Mouse (Mus musculus): ENCODE results near the gene Actl7a. TPM values are rescaled to one million over a fixed set of nuclear protein-coding genes. Genes with fewer than 3 reads are reported as not detected.
A peak's percentile ranks its signal among the peaks of the same experiment; 100 is the strongest.

The Actl7a gene
- polyA plus RNA-seq (2015; fragmentation: Nextera tagmentation; extraction: Ambion mirVana), result not detected in 2 replicates

DNA sequence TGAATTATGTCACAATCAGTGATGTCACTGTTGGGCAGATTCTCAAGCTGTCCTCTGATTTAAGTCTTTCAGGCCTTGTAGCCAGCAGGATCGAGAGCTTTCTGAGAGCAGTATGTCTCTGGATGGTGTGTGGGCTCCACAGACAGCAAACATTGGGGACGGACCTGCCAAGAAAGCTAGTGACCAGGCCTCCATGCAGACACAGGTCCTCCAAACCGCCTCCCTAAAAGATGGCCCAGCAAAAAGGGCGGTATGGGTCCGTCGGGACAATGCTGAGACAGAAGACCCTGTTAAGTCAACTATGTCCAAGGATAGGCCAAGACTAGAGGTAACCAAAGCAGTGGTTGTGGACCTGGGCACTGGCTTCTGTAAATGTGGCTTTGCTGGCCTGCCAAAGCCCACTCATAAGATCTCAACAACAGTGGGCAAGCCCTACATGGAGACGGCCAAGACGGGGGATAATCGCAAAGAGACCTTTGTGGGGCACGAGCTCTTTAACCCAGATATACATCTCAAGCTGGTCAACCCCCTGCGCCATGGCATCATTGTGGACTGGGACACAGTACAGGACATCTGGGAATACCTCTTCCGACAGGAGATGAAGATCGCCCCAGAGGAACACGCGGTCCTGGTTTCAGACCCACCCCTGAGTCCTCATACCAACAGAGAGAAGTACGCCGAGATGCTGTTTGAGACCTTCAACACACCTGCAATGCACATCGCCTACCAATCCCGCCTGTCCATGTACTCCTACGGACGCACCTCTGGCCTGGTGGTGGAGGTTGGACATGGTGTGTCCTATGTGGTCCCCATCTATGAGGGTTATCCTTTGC, at the start of gene Actl7a:
Gene Actl7a, plus strand, starts transcription at position 51 of the 833 bp plus-strand sequence.
- no peak within 1 kb of the TSS for H3K9ac ChIP-seq

DNA sequence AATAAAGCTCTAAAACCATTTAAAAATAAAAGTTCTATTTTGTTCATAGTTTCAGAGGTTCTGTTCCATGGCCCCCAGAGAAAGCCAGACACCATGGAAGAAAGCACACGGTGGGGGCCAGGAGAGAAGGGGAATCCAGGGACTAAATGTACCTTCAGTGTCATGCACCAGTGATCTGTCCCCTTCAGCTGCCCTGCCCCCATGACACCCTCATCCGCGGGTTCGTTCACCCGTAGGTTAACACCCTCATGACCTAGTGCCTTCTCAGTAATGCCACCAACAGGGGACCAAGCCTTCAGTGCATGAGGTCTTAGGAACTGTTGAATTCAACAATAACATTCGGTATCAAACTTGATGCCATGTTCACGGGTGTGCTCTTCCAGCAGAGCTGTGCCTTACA, 46.8 kb upstream of the Actl7a start:
- H3K4me2 ChIP-seq, result no peak overlapping the region

More for the DNA sequence above, at the start of gene Actl7a:
- H3K9me3 ChIP-seq (replicated peaks), result no peaks in the 10 kb centered on the region
- H3K27me3 ChIP-seq, result no peaks in the 10 kb centered on the region
- H3K4me2 ChIP-seq, result no peak within 1 kb of the TSS
- WGBS, result 95% methylated on average over 21 of the region's 21 CpGs
- H3K36me3 ChIP-seq, result peaks cover 8% of the 10 kb centered on the region
- ATAC-seq (replicated peaks; ENCODE audit: insufficient number of reproducible peaks, insufficient read depth, low FRiP score, low read depth), result no peak
- no peak within 1 kb of the TSS for H3K4me3 ChIP-seq
- H3K4me1 ChIP-seq (replicated peaks), result no peaks in the 10 kb centered on the region
- H3K27ac ChIP-seq, result no peak within 1 kb of the TSS

DNA sequence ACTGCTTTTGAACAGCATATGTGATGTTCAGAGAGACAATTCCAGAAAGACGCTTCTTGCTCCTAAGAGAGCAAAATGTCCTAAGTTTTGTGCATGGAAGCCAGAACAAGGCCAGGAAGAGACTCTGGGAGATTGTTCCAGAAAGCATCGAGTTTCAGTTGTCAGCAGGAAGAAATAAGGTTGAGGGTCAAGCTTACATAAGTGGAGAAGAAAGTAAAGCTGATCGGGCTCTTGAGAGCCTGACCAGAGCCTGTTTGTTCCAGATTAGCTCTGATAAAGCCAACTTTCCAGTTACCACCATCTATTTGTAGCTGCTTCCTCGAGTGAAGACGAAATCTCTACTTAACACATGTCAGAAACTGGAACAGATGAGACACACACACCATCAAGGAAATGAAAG, 44.5 kb upstream of the Actl7a start:
- 19% methylated on average over 5 of the region's 5 CpGs for WGBS
- Histone ChIP-seq H3K9ac (no peak overlapping the region), H3K36me3 (no peaks in the 10 kb centered on the region), H3K4me1 (replicated peaks) (0 out of 2 replicates have a peak, but pooled peaks cover 2% of the 10 kb centered on the region), H3K9me3 (replicated peaks) (no peaks in the 10 kb centered on the region), H3K4me3 (no peak overlapping the region), H3K27me3 (no peaks in the 10 kb centered on the region), H3K4me2 (no peak overlapping the region), H3K27ac (no peak overlapping the region)
- ATAC-seq (replicated peaks; ENCODE audit: insufficient number of reproducible peaks, insufficient read depth, low FRiP score, low read depth), result no peak

More for the DNA sequence above, 46.8 kb upstream of the Actl7a start:
- H3K36me3 ChIP-seq, result no peaks in the 10 kb centered on the region
- H3K27ac ChIP-seq, result no peak overlapping the region
- H3K9me3 ChIP-seq (replicated peaks), result no peaks in the 10 kb centered on the region
- 80% methylated on average over 7 of the region's 7 CpGs for WGBS
- no peaks in the 10 kb centered on the region for H3K27me3 ChIP-seq
- 0 out of 2 replicates have a peak, but pooled peaks cover 2% of the 10 kb centered on the region for H3K4me1 ChIP-seq (replicated peaks)
- no peak overlapping the region for H3K4me3 ChIP-seq
- H3K9ac ChIP-seq, result no peak overlapping the region
- ATAC-seq (replicated peaks; ENCODE audit: insufficient number of reproducible peaks, insufficient read depth, low FRiP score, low read depth), result no peak

DNA sequence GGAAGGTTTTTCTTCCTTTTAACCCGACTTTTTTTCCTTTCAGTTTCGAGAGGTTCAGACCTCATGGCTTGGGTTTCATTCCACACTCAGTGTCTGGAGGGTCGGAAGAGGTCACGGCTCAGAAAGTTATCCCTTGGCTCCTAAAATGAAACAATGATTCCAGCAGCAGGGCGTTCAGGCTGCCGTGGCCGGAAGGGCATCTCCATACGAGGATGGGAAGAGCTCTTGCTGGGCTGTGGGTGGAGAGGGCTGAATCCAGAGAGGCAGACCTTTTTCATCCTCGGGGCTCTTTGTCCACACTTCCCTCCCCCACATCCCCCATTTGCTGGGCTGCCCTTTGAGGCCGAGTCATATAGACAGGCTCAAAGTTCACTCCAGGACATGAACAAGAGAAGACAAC, 41.0 kb upstream of the Actl7a start:
- Histone ChIP-seq H3K36me3 (no peaks in the 10 kb centered on the region), H3K9ac (no peak overlapping the region), H3K4me2 (no peak overlapping the region), H3K4me1 (replicated peaks) (0 out of 2 replicates have a peak, but pooled peaks cover 2% of the 10 kb centered on the region), H3K9me3 (replicated peaks) (no peaks in the 10 kb centered on the region), H3K4me3 (no peak overlapping the region), H3K27ac (no peak overlapping the region), H3K27me3 (no peaks in the 10 kb centered on the region)
- no peak for ATAC-seq (replicated peaks; ENCODE audit: insufficient number of reproducible peaks, insufficient read depth, low FRiP score, low read depth)
- 37% methylated on average over 10 of the region's 10 CpGs for WGBS

DNA sequence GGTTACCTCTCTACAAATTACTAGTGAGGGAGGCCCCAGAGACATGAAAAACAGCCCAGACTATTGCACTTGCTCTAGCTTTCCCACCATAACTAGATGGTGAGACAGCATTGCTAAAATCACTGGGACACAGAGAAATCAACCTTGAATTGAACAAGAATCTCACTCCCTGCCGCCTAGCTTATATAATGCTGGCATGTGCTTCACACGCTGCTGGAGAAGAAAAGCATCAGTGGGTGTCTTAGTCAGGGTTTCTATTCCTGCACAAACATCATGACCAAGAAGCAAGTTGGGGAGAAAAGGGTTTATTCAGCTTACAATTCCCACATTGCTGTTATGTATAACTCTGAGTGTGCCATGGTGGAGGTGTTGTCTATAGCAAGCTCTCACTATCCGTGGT, 30.1 kb upstream of the Actl7a start:
- no peaks in the 10 kb centered on the region for H3K9me3 ChIP-seq (replicated peaks)
- no peak overlapping the region for H3K4me3 ChIP-seq
- H3K9ac ChIP-seq, result no peak overlapping the region
- no peak overlapping the region for H3K27ac ChIP-seq
- H3K4me2 ChIP-seq, result no peak overlapping the region
- no peak for ATAC-seq (replicated peaks; ENCODE audit: insufficient number of reproducible peaks, insufficient read depth, low FRiP score, low read depth)
- 90% methylated on average over 3 of the region's 3 CpGs for WGBS
- H3K36me3 ChIP-seq, result no peaks in the 10 kb centered on the region
- H3K4me1 ChIP-seq (replicated peaks), result peaks cover 11% of the 10 kb centered on the region
- no peaks in the 10 kb centered on the region for H3K27me3 ChIP-seq

DNA sequence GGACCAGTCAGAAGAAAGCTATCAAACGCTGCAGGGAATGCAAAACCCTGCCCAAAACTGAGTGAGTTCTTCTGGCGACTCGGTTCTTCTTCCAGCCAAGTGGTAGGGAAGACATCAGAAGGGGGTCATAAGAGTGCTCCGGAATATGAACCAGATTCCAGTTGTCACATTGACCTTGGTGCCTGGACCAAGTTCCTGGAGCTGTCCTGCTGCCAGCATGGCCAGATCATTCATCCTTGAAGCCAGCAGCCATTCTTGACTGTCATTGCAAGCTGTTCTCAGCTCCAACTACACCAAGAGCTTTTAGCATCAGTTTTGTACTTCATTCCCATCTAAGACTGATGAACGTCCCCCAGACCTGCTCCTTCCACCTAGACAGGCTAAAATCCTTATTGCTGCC, 26.4 kb upstream of the Actl7a start:
- WGBS, result 61% methylated on average over 5 of the region's 5 CpGs

DNA sequence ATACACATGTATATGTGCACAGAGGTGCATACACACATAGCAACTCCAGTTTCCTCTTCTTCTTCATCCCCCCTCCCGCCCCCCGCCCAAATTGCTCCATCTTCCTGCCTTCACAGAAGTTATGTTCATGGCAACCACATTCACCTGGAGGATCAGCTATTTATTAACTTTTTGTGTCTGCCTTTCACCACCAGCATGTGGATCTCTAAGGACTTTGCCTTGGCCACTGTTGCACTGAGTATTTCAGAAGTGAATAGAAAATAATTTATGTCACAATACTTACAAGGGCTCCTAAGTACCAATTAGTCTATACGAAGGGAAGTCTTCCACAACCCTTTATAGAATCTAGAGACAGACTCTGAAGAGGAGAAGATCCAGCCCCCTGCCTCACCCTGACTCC, 25.3 kb upstream of the Actl7a start:
- Histone ChIP-seq H3K9me3 (replicated peaks) (no peaks in the 10 kb centered on the region), H3K4me2 (no peak overlapping the region), H3K27me3 (no peaks in the 10 kb centered on the region), H3K27ac (peak overlapping the region; percentile 86), H3K4me3 (no peak overlapping the region), H3K9ac (no peak overlapping the region), H3K4me1 (replicated peaks) (peaks cover 45% of the 10 kb centered on the region), H3K36me3 (no peaks in the 10 kb centered on the region)
- ATAC-seq (replicated peaks; ENCODE audit: insufficient number of reproducible peaks, insufficient read depth, low FRiP score, low read depth), result no peak
- 87% methylated on average over 3 of the region's 3 CpGs for WGBS

More for the DNA sequence above, 26.4 kb upstream of the Actl7a start:
- Histone ChIP-seq H3K9me3 (replicated peaks) (no peaks in the 10 kb centered on the region), H3K36me3 (no peaks in the 10 kb centered on the region), H3K27me3 (no peaks in the 10 kb centered on the region), H3K4me2 (no peak overlapping the region), H3K27ac (no peak overlapping the region), H3K9ac (no peak overlapping the region), H3K4me1 (replicated peaks) (peaks cover 35% of the 10 kb centered on the region), H3K4me3 (no peak overlapping the region)
- no peak for ATAC-seq (replicated peaks; ENCODE audit: insufficient number of reproducible peaks, insufficient read depth, low FRiP score, low read depth)

DNA sequence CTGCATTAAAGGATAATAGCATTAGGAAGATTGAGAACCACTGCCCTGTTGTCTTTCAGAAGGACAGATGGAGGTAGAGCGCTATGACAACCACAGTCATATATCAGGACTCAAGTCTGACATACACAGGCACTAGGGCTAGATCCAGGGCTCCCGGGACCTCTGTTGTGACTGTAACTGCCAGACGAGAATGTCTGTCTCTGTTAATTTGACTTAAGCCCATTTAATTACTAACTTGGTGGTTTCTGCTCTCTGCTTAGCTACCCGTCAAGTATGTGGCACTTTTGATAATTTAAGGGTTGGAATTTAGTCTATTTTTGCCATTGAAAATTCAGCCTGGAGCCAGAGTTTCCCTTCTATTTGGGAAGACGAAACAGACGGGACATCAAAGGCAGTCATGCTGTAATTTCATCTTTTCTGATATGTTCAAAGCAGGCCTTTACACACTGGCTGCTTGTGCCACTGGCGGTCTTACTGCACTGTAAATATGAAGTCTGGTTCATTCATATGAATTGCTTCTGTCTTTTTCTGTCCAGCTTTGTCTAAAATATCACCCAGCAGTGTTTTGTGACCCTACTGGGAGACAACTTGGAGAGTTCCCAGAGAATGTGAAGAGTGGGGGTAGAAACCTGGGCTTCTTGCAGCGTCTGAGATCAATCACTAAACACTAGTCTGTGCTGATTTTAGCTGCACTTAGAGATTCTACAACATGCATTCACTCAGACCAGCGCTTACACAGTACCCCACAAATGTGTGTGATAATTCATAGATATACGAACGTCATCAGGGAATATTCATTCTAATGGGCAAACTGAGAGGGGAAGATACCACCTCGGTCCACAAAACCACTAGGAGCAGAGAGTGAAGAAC, 24.4 kb upstream of the Actl7a start:
- H3K4me2 ChIP-seq, result peak overlapping the region; percentile 40
- peak overlapping the region; percentile 86 for H3K27ac ChIP-seq
- no peaks in the 10 kb centered on the region for H3K36me3 ChIP-seq
- H3K4me1 ChIP-seq (replicated peaks), result peaks cover 45% of the 10 kb centered on the region
- 36% methylated on average over 12 of the region's 12 CpGs for WGBS
- H3K9me3 ChIP-seq (replicated peaks), result no peaks in the 10 kb centered on the region
- no peaks in the 10 kb centered on the region for H3K27me3 ChIP-seq
- H3K4me3 ChIP-seq, result no peak overlapping the region
- no peak overlapping the region for H3K9ac ChIP-seq
- ATAC-seq (replicated peaks; ENCODE audit: insufficient number of reproducible peaks, insufficient read depth, low FRiP score, low read depth), result peak; percentile 56

DNA sequence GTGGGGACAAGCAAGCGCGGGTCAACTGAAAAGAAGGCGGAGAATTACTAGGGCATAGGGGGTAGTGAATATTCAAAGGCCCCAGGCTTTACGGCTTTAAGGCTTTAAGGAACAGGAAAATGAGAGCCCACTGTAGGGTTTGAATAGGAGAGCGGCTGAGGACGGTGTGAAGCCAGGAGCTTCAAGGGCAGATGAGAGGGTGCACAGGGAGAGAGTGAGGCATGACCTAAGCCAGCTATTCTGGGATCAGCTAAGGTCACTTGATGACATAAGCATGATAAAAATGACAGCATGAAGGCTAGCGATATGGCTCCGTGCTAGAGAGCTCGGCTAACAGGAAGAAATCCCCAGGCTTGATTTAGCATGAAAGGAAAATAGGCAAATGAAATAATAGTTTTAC, 23.8 kb upstream of the Actl7a start:
- peaks cover 45% of the 10 kb centered on the region for H3K4me1 ChIP-seq (replicated peaks)
- H3K27ac ChIP-seq, result peak overlapping the region; percentile 86
- H3K9me3 ChIP-seq (replicated peaks), result no peaks in the 10 kb centered on the region
- peak overlapping the region; percentile 40 for H3K4me2 ChIP-seq
- ATAC-seq (replicated peaks; ENCODE audit: insufficient number of reproducible peaks, insufficient read depth, low FRiP score, low read depth), result peak; percentile 88
- no peaks in the 10 kb centered on the region for H3K36me3 ChIP-seq
- no peaks in the 10 kb centered on the region for H3K27me3 ChIP-seq
- no peak overlapping the region for H3K4me3 ChIP-seq
- no peak overlapping the region for H3K9ac ChIP-seq
- 28% methylated on average over 9 of the region's 9 CpGs for WGBS

DNA sequence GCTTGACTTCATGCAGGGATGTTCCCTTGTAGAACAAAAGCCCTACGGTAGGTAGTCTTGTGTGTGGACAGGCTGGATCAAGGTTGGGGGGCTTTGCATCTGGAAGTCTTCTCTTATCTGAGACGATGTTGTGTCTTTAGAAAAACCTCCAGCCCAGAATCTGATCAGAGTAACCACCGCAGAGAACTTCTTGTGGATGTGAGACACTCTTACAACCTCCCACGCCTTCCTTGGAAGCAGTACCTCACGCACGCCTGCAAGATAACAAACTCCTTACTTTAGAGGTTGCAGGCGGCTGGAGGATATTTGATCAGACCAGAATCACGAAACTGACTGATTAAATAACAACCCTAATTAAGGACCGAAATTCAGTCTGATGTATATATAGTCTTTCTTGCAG, 22.8 kb upstream of the Actl7a start:
- H3K4me1 ChIP-seq (replicated peaks), result peaks cover 45% of the 10 kb centered on the region
- no peak overlapping the region for H3K4me2 ChIP-seq
- H3K9ac ChIP-seq, result no peak overlapping the region
- peak overlapping the region; percentile 86 for H3K27ac ChIP-seq
- no peaks in the 10 kb centered on the region for H3K36me3 ChIP-seq
- H3K4me3 ChIP-seq, result no peak overlapping the region
- H3K27me3 ChIP-seq, result no peaks in the 10 kb centered on the region
- no peak for ATAC-seq (replicated peaks; ENCODE audit: insufficient number of reproducible peaks, insufficient read depth, low FRiP score, low read depth)
- WGBS, result 53% methylated on average over 9 of the region's 9 CpGs
- no peaks in the 10 kb centered on the region for H3K9me3 ChIP-seq (replicated peaks)

DNA sequence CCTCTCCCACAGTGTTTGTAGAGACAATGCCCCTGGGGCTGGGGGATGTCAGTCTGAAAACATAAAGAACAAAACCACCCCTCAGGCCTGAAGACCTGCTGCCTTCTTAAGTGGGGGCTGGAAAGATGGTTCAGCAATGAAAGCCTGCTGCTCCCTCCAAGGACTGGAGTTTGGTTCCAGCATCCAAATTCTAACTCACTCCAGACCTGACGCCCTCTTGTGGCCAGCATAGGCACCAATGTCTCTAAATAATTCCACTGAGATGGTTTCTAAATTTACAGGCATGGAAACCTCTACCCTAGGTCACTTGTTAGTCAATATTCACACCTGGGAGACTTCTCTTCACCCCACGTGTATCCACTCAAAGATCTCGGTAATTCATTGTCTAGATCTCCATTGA, 21.7 kb upstream of the Actl7a start:
- Histone ChIP-seq H3K27ac (no peak overlapping the region), H3K9me3 (replicated peaks) (no peaks in the 10 kb centered on the region), H3K9ac (no peak overlapping the region), H3K36me3 (no peaks in the 10 kb centered on the region), H3K4me3 (no peak overlapping the region), H3K4me1 (replicated peaks) (peaks cover 44% of the 10 kb centered on the region), H3K27me3 (no peaks in the 10 kb centered on the region), H3K4me2 (no peak overlapping the region)
- WGBS, result 36% methylated on average over 3 of the region's 3 CpGs
- ATAC-seq (replicated peaks; ENCODE audit: insufficient number of reproducible peaks, insufficient read depth, low FRiP score, low read depth), result no peak
